Mouse (Mus musculus) hindbrain, postnatal 0 days (tissue): ENCODE measurements at regions not wholly inside any gene's neighbourhood (a gene's known extent, or its start where the extent isn't known, plus 50 kb on each side); places are given as distances from the start of the nearest gene placed in this dataset.
A peak's percentile ranks its signal among the peaks of the same experiment; 100 is the strongest.
"Not testable (repeated sequence)": the region's sequence is repeated elsewhere in the genome, so short reads cannot be mapped to it uniquely, and the experiment has no call there.

Experiments
- ATAC-seq: fragments of 200-750 bp; cut with Nextera tagmentation; 2 replicates; pipeline ENCODE4 v1.8.0; 2017; ENCODE audit warnings: mild to moderate bottlenecking, moderate TSS enrichment, moderate library complexity
- DNase-seq: peaks from one replicate; pipeline ENCODE4 v3.0.0-alpha.2; 2015; ENCODE audit warnings: low spot score
- H3K27ac ChIP-seq: fragments of 300-500 bp; sonication (generic); 2 replicates; pipeline ENCODE4 v1.5.1; 2014; ENCODE audit warnings: mild to moderate bottlenecking
- H3K27me3 ChIP-seq: fragments of 300-500 bp; sonication (generic); 2 replicates; pipeline ENCODE4 v1.6.1; 2014; ENCODE audit warnings: low read length, mixed read lengths; ENCODE audit not compliant: insufficient read depth
- H3K36me3 ChIP-seq: fragments of 300-500 bp; sonication (generic); 2 replicates; pipeline ENCODE4 v1.6.1; 2014; ENCODE audit warnings: low read length, mixed read lengths; ENCODE audit not compliant: insufficient read depth
- H3K4me1 ChIP-seq: fragments of 300-500 bp; sonication (generic); 2 replicates; pipeline ENCODE4 v1.6.1; 2014; ENCODE audit warnings: antibody characterized with exemption, low read length, mixed read lengths; ENCODE audit not compliant: insufficient read depth
- H3K4me2 ChIP-seq: fragments of 300-500 bp; sonication (generic); 2 replicates; pipeline ENCODE4 v1.6.1; 2014; ENCODE audit warnings: low read depth, mild to moderate bottlenecking, low read length, moderate library complexity, mixed read lengths
- H3K4me3 ChIP-seq: fragments of 300-500 bp; sonication (generic); 2 replicates; pipeline ENCODE4 v1.5.1; 2014; ENCODE audit warnings: low read length
- H3K9ac ChIP-seq: fragments of 300-500 bp; sonication (generic); replicated peaks from 2 replicates; pipeline ENCODE4 v1.6.1; 2014; ENCODE audit warnings: mild to moderate bottlenecking, low read length, moderate library complexity, mixed read lengths
- H3K9me3 ChIP-seq: fragments of 300-500 bp; sonication (generic); 2 replicates; pipeline ENCODE4 v1.6.1; 2016; ENCODE audit warnings: low read length, mixed read lengths
- CTCF ChIP-seq: IDR thresholded peaks from 2 replicates; pipeline ENCODE4 v1.5.1; 2016; ENCODE audit warnings: antibody characterized with exemption, control low read depth, low read depth
- WGBS: fragments of 180-500 bp; shearing (Covaris S2); extraction: QIAGEN DNeasy Blood & Tissue Kit; methylation state at CpG from one replicate; pipeline ENCODE4 v1.1.7; 2014; 5-methylcytosine and 5-hydroxymethylcytosine counted together

- DNase-seq (no peak), ATAC-seq (no peak)
- H3K9me3 ChIP-seq, result no peaks in the 10 kb centered on the region
- H3K9ac ChIP-seq, result no peak overlapping the region
- H3K36me3 ChIP-seq, result no peaks in the 10 kb centered on the region
- H3K4me1 ChIP-seq, result no peaks in the 10 kb centered on the region
- no peak overlapping the region for H3K4me2 ChIP-seq
- no peak for TF ChIP-seq CTCF
- no peaks in the 10 kb centered on the region for H3K27me3 ChIP-seq
- no peak overlapping the region for H3K27ac ChIP-seq
- WGBS, result 84% methylated on average over 13 of the region's 13 CpGs
- no peak overlapping the region for H3K4me3 ChIP-seq
Measured at GRCm38 (mm10) chr5:129367266-129367665, 133.8 kb upstream of the Sfswap start.

- TF ChIP-seq CTCF, result no peak
Measured at GRCm38 (mm10) chr5:129380861-129381260, 120.2 kb upstream of the Sfswap start.

GRCm38 (mm10) chr5:129384976-129385375 is 116.0 kb upstream of the Sfswap start:
- no peak overlapping the region for H3K27ac ChIP-seq
- H3K36me3 ChIP-seq, result no peaks in the 10 kb centered on the region
- no peaks in the 10 kb centered on the region for H3K9me3 ChIP-seq
- 0 out of 2 replicates have a peak, but pooled peaks cover 4% of the 10 kb centered on the region for H3K27me3 ChIP-seq
- no peak for TF ChIP-seq CTCF
- 88% methylated on average over 8 of the region's 8 CpGs for WGBS
- H3K9ac ChIP-seq, result no peak overlapping the region
- no peak overlapping the region for H3K4me2 ChIP-seq
- H3K4me3 ChIP-seq, result no peak overlapping the region
- ATAC-seq, result no peak
- no peaks in the 10 kb centered on the region for H3K4me1 ChIP-seq
- DNase-seq, result no peak

More at GRCm38 (mm10) chr5:129380861-129381260, 120.2 kb upstream of the Sfswap start:
- H3K9ac ChIP-seq, result no peak overlapping the region
- 93% methylated on average over 7 of the region's 7 CpGs for WGBS
- no peak overlapping the region for H3K4me2 ChIP-seq
- ATAC-seq (no peak), DNase-seq (no peak)
- peaks cover 6% of the 10 kb centered on the region; the same call in 1 of the 2 replicates for H3K9me3 ChIP-seq
- no peak overlapping the region for H3K4me3 ChIP-seq
- H3K36me3 ChIP-seq, result no peaks in the 10 kb centered on the region
- H3K27ac ChIP-seq, result no peak overlapping the region
- H3K27me3 ChIP-seq, result 0 out of 2 replicates have a peak, but pooled peaks cover 4% of the 10 kb centered on the region
- H3K4me1 ChIP-seq, result no peaks in the 10 kb centered on the region

GRCm38 (mm10) chr5:129385965-129386643 is 114.9 kb upstream of the Sfswap start:
- H3K4me2 ChIP-seq, H3K9me3 ChIP-seq, H3K4me1 ChIP-seq, H3K4me3 ChIP-seq, H3K27me3 ChIP-seq, H3K27ac ChIP-seq, H3K36me3 ChIP-seq, H3K9ac ChIP-seq, DNase-seq: not testable (repeated sequence)
- peak; percentile 90 for ATAC-seq
- 60% methylated on average over 2 of the region's 7 CpGs for WGBS

GRCm38 (mm10) chr5:129386671-129387070 is 114.3 kb upstream of the Sfswap start:
- H3K36me3 ChIP-seq, DNase-seq, H3K4me1 ChIP-seq, H3K27me3 ChIP-seq, H3K4me2 ChIP-seq, H3K27ac ChIP-seq, H3K9ac ChIP-seq, H3K4me3 ChIP-seq, H3K9me3 ChIP-seq: not testable (repeated sequence)
- no CpG with 5 or more reads among the region's 8 CpGs for WGBS
- peak; percentile 92 for ATAC-seq

GRCm38 (mm10) chr5:129387301-129387700 is 113.7 kb upstream of the Sfswap start:
- no peak for TF ChIP-seq CTCF
- no peaks in the 10 kb centered on the region for H3K27me3 ChIP-seq

GRCm38 (mm10) chr5:129390921-129391371 is 110.1 kb upstream of the Sfswap start:
- ATAC-seq, result 0 out of 2 replicates have a peak, but pooled peaks have one; percentile 28

More at GRCm38 (mm10) chr5:129387301-129387700, 113.7 kb upstream of the Sfswap start:
- no peak overlapping the region for H3K9ac ChIP-seq
- no peaks in the 10 kb centered on the region for H3K36me3 ChIP-seq
- no peak overlapping the region for H3K27ac ChIP-seq
- ATAC-seq, result no peak
- H3K4me2 ChIP-seq, result no peak overlapping the region
- 0 out of 2 replicates have a peak, but pooled peaks cover 3% of the 10 kb centered on the region for H3K4me1 ChIP-seq
- H3K9me3 ChIP-seq, result no peaks in the 10 kb centered on the region
- no peak overlapping the region for H3K4me3 ChIP-seq
- no peak for DNase-seq
- 76% methylated on average over 3 of the region's 3 CpGs for WGBS

More at GRCm38 (mm10) chr5:129390921-129391371, 110.1 kb upstream of the Sfswap start:
- H3K4me1 ChIP-seq, result 0 out of 2 replicates have a peak, but pooled peaks cover 3% of the 10 kb centered on the region
- WGBS, result 45% methylated on average over 4 of the region's 4 CpGs
- H3K4me3 ChIP-seq, result no peak overlapping the region
- no peak for TF ChIP-seq CTCF
- H3K9ac ChIP-seq, result no peak overlapping the region
- H3K4me2 ChIP-seq, result no peak overlapping the region
- H3K27me3 ChIP-seq, result no peaks in the 10 kb centered on the region
- DNase-seq, result peak; percentile 75
- H3K9me3 ChIP-seq, result no peaks in the 10 kb centered on the region
- no peak overlapping the region for H3K27ac ChIP-seq
- H3K36me3 ChIP-seq, result no peaks in the 10 kb centered on the region
